Mouse (Mus musculus): ENCODE measurements around the gene Hdac8.

Hdac8 gene

GRCm38 (mm10) chrX:102504644-102505481 is at the start of gene Hdac8:
Hdac8 (minus strand) TSS chrX:102505359.
- peak; percentile 35 for DNase-seq (ENCODE audit: low spot score)

- DNase-seq (ENCODE audit: low spot score): no peak
Observed at GRCm38 (mm10) chrX:102509205-102509604, 4.0 kb upstream of the Hdac8 start.

- no peak for DNase-seq (ENCODE audit: low spot score)
Observed at GRCm38 (mm10) chrX:102504179-102504578, 980 bp downstream of the Hdac8 start.

DNA sequence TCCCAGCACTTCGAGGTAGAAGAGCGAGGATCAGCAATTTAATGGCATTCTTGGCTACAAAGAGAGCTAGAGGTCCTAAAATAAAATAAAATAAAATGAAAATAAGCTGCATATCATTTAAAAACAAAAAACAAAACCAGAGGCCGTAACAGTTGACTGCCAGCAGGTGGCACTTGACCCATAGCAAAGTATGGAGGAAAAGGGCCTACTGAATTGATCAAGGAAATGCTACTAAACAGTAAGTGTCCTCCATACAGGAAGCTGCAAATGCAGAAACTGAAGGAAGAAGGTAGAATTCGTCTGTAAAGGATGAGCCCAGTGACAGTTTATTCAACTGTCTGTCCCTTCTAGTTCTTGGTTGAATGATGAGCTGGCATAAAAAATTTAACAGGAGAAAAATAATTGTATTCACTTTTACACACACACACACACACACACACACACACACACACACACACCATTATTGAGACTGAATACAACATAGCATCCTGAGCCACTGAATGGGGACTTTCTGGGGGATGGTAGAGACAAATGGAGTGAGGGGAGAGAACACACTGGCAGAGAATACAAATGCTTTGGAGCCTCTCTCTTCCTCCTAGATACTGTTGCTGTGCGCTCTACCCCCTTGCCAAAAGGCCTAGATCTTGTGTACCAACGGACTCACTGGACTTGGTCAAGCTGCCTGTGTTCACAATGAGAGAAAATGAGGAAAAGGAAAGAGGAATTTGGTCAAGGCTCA is 11.0 kb downstream of the Hdac8 start:
- DNase-seq (ENCODE audit: low spot score): no peak

GRCm38 (mm10) chrX:102485575-102485974 is 19.6 kb downstream of the Hdac8 start:
- DNase-seq (ENCODE audit: low spot score): no peak

- DNase-seq (ENCODE audit: low spot score): no peak
Observed at GRCm38 (mm10) chrX:102479665-102480064, 25.5 kb downstream of the Hdac8 start.

DNA sequence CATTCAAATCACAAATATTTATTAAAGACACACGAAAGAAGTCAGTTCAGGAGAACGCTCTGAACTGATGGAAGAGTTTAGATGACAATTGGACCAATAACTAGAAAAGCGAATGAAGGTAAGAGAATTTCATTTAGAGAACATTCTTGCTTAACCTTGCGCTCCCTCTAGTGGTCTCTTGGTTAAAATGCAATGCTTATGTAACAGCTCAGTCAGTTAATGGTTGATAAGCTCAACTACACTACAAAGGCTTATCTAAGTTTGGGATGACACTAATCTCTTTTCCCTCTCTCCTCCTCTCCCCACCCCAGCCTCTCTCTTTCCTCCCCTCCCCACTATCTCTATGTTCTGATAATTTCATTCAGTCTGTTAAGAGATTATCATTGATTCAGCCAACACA is 26.2 kb downstream of the Hdac8 start:
- peak; percentile 7 for DNase-seq (ENCODE audit: low spot score)

- no peak for DNase-seq (ENCODE audit: low spot score)
Observed at GRCm38 (mm10) chrX:102478481-102478880, 26.7 kb downstream of the Hdac8 start.

DNA sequence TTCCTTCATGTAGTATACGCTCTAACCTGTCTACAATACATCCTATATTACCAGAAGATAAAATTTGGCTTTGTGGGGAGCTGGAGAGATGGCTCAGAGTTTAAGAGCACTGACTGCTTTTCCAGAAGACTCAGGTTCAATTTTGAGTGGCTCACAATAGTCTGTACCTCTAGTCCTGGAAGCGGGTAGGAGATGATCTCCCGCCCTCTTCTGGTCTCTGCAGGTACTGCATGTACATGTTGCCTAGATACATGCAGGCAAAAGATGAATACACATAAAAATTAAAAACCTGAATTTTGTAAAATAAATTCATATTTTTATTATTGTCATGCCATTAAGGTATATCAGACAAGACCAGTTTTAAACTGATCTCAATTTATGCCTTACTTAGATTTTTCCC is 28.4 kb downstream of the Hdac8 start:
- DNase-seq (ENCODE audit: low spot score): peak; percentile 63

GRCm38 (mm10) chrX:102475555-102475954 is 29.6 kb downstream of the Hdac8 start:
- no peak for DNase-seq (ENCODE audit: low spot score)

DNA sequence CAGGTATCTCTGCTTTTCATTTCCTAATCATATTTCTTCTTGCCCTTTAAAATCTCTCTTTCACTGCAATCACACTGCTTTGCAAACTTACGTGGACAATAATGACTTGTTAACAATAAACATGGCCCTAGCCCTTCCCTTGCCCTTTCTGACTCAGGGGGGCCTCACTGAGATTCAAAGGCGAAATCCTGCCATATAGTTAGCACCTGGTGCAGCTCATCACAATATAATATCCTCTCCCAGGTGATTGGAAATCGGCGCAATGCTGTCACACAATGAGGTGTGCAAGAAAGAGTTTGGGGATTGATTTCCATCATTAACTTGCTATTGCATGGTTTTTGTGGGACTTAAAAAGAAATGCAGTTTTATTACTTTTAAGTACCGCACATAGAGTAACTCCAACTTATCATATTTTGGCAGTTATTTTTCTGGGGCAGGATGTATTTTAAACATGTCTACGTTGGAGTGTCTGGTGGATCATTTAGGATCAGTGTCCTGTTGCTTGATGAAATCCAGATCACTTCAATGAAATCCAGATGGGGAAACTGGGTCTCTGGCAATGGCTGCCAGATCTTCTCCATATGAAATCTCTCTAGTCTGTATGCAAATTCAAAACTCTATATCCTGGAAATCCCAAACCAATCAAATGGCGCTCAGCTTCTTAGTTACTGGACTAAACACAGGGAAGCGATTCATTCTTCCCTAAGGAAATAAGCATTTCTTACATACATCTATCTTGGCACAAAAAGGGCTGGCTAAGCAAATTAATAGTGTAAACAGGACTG is 86.6 kb downstream of the Hdac8 start:
- no peak for DNase-seq (ENCODE audit: low spot score)

- no peak for DNase-seq (ENCODE audit: low spot score)
Observed at GRCm38 (mm10) chrX:102416972-102417371, 88.2 kb downstream of the Hdac8 start.

- DNase-seq (ENCODE audit: low spot score): no peak
Observed at GRCm38 (mm10) chrX:102416386-102416785, 88.8 kb downstream of the Hdac8 start.

DNA sequence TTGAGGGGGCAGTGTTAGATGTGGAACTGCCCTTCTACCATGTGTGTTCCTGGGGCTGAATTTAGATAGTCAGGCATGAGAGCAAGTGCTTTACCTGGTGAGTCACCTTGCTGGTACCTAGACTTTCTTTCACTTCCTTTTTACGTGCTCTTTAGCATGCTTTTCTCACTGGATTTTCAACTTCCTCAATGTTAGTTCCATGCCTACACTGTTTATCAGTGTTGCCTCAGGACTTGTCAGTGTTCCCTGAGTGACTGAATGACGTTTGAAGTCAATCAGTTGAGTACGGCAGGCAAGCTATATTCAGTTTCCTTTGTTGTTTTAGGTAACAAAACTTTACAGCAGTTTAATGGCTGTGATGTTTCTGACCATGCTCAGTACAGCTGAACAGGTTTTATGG is 120.4 kb downstream of the Hdac8 start:
- no peak for DNase-seq (ENCODE audit: low spot score)

- DNase-seq (ENCODE audit: low spot score): peak; percentile 3
Observed at GRCm38 (mm10) chrX:102383151-102383550, 122.0 kb downstream of the Hdac8 start.

- DNase-seq (ENCODE audit: low spot score): no peak
Observed at GRCm38 (mm10) chrX:102366510-102366909, 138.6 kb downstream of the Hdac8 start.

DNA sequence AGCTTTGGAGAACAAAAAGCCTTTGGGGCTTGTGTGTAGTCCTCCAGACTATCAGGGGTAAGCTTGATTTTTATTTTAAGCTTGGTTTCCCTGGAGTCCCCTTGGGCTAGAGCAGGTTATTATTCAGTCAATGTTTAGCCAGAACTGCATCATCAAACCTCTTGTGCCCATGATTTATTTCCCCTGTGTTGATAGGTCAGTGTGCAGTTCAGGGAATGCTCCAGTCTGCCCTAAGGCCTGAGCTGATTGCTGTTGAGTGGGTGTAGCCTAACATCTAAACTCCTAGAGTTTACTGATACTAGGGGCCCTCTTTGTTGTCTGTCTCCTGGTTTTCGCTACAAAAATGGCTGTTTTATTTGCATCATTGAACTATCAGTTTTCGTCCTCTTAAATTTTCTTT is 142.9 kb downstream of the Hdac8 start:
- no peak for DNase-seq (ENCODE audit: low spot score)

- DNase-seq (ENCODE audit: low spot score): no peak
Observed at GRCm38 (mm10) chrX:102353412-102353811, 151.7 kb downstream of the Hdac8 start.

GRCm38 (mm10) chrX:102349843-102350731 is 155.1 kb downstream of the Hdac8 start:
- DNase-seq (ENCODE audit: low spot score): peak; percentile 3

- no peak for DNase-seq (ENCODE audit: low spot score)
Observed at GRCm38 (mm10) chrX:102348886-102349486, 156.2 kb downstream of the Hdac8 start.

GRCm38 (mm10) chrX:102341688-102342087 is 163.5 kb downstream of the Hdac8 start:
- DNase-seq (ENCODE audit: low spot score): no peak

All from urinary bladder, postnatal 14 days (tissue).